Mouse (Mus musculus): ENCODE measurements at regions not wholly inside any gene's neighbourhood (a gene's known extent, or its start where the extent isn't known, plus 50 kb on each side); places are given as distances from the start of the nearest gene placed in this dataset.

GRCm38 (mm10) chr15:42838839-42839238 is 2704.7 kb downstream of the 9330182O14Rik start:
- no peak for TF ChIP-seq FLI1 (IDR thresholded peaks at IDR 0.05; ENCODE audit: low read length)
- TF ChIP-seq GATA1 (IDR thresholded peaks at IDR 0.05; ENCODE audit: borderline replicate concordance, low read length), result no peak

All from megakaryocyte, embryonic 14.5 days (primary cell).